Mouse (Mus musculus) thymus, postnatal 14 days (tissue): ENCODE data around the gene Gypa.

Experiments used
- DNase-seq: peaks from one replicate; pipeline ENCODE4 v3.0.0; 2021

Gene Gypa

DNA sequence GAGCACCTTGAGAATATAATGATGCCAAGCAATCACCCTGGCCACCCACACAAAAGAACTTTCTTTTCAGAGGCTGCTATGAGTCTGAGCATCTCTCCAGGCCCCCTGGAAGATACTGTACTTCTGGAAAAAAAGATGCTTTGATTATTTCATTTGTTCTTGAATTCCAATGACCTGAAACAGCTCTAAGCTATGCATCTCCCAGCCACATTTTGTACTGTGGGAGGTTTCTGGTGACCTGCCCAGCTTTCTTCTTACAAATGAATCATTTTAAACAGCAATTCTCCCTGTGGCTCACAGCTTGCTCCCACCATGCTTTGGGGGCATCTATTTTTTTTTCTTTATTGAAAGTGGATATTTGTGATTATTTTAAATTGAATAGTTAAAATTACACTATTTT is 56.9 kb downstream of the Gypa start:
- DNase-seq, result no peak

DNA sequence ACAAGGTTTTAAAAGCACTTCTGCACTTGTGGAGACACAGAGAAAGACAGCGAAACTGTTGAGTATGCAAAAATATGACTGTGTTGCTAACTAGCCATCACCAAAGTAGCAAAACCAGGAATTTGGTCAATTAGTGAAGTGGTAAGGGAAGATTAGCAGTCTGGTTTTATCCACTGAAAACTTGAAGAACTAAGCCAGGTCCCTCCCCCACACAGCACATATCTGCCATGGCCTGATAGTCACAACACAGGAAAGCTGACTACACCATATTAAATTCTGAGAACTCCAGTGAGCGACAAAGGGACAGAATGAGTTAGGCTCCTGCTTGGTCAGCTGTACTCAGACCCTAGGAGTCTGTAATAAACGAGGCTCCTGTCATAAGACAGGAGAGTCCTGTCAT is 57.7 kb downstream of the Gypa start:
- no peak for DNase-seq

DNA sequence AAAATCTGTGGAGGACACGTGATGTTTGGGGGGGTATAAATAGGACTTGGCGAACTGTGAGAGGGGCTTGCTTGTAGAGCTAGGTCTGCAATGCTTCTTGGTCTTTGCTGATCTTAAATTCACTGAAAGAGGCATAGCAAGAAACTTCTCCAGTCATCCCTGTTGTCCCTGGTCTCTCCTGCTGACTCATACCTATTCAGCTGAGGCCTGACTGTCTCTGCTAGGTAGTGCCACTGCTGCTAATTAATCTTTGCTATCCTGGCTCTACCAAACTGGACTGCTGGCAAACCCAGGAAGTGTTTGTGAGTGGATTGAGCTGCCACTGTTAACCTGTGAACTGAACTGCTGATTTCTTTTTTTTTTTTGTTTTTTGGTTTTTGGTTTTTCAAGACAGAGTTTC is 61.4 kb downstream of the Gypa start:
- no peak for DNase-seq
